Mouse (Mus musculus): ENCODE measurements around the gene Aftph. TPM values are rescaled to one million over a fixed set of nuclear protein-coding genes. Genes with fewer than 3 reads are reported as not detected.

Gene Aftph
- total RNA-seq, 1 experiment from 2014 or later, result 158 TPM

Other genes with a start within 250 kb of the Aftph start
- 23.4 to 29.4 TPM (median 24.9 TPM) in 3 replicates for gene Sertad2, start 198.3 kb downstream of the Aftph start, total RNA-seq (2017)
- gene Lgalsl, start 89.5 kb upstream of the Aftph start, total RNA-seq (2017), result 2.4 to 11.7 TPM (median 3.9 TPM) in 3 replicates

Data from monocyte, adult 5-6 weeks (primary cell).